Mouse (Mus musculus) liver, embryonic 14 days (tissue): ENCODE data around the gene D330020A13Rik. TPM values are rescaled to one million over a fixed set of nuclear protein-coding genes. Genes with fewer than 3 reads are reported as not detected.

Experiments
- polyA plus RNA-seq: library from polyadenylated mRNA; depleted of rRNA; stranded (reverse); fragments of >200 nt; gene quantifications from 2 replicates; pipeline ENCODE4 v1.2.3, GENCODE M21; 2012; rRNA removed

D330020A13Rik gene
- polyA plus RNA-seq, result not detected in 2 replicates

GRCm38 (mm10) chr6:120294056-120294784 is at the start of gene D330020A13Rik, which contains the start of gene B4galnt3:
Gene D330020A13Rik (plus strand): TSS chr6:120294364.
Gene B4galnt3 (minus strand): TSS chr6:120294559.

Other genes with a start within 250 kb of the D330020A13Rik start
- 0.05 and 0.06 TPM in 2 replicates for gene Ninj2, start 201.0 kb upstream of the D330020A13Rik start, polyA plus RNA-seq
- gene B4galnt3, start 195 bp downstream of the D330020A13Rik start, polyA plus RNA-seq, result 0.11 and 0.13 TPM in 2 replicates
- gene Kdm5a, start 69.8 kb downstream of the D330020A13Rik start, polyA plus RNA-seq, result 4.4 and 5.5 TPM in 2 replicates
- gene Ccdc77, start 70.0 kb downstream of the D330020A13Rik start, polyA plus RNA-seq, result 12.8 and 13.9 TPM in 2 replicates
- 4.0 and 4.7 TPM in 2 replicates for gene Il17ra, start 168.9 kb downstream of the D330020A13Rik start, polyA plus RNA-seq
- 0.01 TPM in 2 replicates for gene Tmem121b, start 199.4 kb downstream of the D330020A13Rik start, polyA plus RNA-seq
- gene Hdhd5, start 237.0 kb downstream of the D330020A13Rik start, polyA plus RNA-seq, result 7.3 and 8.1 TPM in 2 replicates